Mouse (Mus musculus) embryo, embryonic 11 days (tissue): ENCODE measurements around the gene Slamf1.

Source experiments
- DNase-seq: peaks from one replicate; pipeline ENCODE4 v3.0.0-alpha.2; 2015

Slamf1 gene

GRCm38 (mm10) chr1:171766898-171767297 lies at the start of gene Slamf1:
Slamf1 (plus strand) TSS chr1:171767127.
- DNase-seq, result no peak

DNA sequence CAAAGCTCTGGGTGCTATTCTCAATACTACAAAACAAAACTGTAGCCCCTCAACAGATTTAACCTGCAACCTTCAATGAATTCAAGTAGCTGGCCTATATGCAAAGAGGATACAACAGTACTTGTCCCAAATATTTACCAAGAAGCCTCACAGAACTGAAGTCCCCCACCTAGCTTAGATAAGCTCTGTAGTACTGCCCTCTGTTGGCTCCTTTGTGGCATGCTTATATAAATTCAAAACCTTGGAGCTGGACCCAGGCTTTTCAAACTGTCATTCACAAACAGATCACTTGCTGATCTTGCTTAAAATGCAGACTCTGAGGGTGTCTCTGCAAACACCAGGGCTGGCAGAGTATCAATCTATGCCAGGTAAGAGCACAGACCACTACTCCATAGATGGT lies 35.7 kb upstream of the Slamf1 start:
- DNase-seq, result no peak

GRCm38 (mm10) chr1:171734898-171735297 lies 32.0 kb upstream of the Slamf1 start:
- no peak for DNase-seq

DNA sequence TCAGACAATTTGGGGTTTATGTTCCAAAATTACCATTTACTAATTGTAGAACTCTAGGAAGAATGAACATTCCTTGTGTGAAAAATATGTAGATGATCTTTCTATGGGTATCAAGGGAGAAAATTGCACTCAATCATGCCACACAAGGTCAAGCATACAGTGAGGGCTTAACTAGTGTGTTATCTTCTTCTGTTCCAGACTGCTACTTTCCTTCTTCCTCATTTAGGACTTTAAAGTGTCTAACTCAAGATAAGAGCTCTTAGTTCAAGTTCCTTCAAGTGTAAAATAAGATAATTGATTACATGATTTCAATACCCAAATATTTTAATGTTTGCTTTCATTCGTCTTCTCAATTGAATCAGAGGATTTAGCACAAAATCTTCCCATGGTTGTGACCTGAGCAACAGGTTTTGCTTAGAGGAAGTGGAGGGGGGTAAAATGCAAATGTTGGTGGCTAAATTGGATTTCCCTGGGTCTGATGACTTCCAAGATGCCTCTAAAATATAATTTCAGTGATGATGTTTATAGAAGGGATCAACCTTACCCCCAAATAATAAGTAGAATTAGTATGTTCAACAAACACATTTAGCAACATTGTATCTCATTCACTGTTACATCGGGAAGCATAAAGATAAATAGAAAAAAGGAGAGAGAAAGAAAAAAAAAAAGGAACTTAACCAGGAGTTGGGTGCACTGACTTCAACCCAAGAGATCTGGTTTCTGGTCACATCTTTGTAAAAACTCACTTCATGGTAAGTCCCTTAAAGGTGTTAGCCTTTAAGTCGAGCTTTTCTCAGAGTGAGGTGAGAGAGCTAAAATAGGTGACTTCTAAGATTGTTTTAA lies 18.6 kb upstream of the Slamf1 start:
- no peak for DNase-seq

- no peak for DNase-seq
Observed at GRCm38 (mm10) chr1:171761853-171762448, 5.0 kb upstream of the Slamf1 start.

GRCm38 (mm10) chr1:171770996-171771395 lies 4.1 kb downstream of the Slamf1 start:
- DNase-seq, result no peak

- DNase-seq, result no peak
Observed at GRCm38 (mm10) chr1:171772121-171772735, 5.3 kb downstream of the Slamf1 start.

DNA sequence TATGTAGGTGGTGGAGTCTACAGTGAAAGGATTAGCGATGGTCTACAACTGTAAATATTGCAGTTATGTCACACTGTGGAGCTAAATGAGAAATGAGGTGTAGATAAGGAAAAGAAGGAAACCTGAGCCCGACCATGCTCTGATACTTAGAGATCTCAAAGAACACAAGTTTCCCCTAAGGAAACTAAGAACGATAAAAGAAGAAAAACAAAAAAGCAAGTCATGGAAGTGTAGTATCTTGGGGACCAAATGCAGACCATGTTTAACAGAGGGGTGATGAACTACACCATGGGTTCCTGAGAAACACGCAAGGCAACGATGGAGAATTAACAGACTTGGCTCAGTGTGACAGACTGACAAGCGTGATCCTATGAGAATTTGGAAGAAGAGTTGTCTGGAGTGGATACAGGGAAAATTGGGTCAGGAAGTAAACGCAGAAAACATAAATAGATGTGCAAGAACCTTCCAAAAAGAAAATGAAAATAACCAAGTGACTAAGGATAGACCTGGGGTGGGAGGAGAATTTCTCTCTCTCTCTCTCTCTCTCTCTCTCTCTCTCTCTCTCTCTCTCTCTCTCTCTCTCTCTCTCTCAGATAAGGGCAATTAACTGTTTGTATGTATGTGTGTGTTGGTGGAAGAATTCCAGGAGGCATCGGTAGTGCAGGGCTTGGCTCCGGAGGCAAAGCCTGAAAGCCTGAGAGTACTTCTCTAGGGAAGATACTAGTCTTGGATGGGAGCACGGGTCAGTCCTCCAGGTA lies 6.5 kb downstream of the Slamf1 start:
- DNase-seq, result no peak

GRCm38 (mm10) chr1:171774266-171774665 lies 7.3 kb downstream of the Slamf1 start:
- no peak for DNase-seq

GRCm38 (mm10) chr1:171774678-171775077 lies 7.8 kb downstream of the Slamf1 start:
- no peak for DNase-seq

DNA sequence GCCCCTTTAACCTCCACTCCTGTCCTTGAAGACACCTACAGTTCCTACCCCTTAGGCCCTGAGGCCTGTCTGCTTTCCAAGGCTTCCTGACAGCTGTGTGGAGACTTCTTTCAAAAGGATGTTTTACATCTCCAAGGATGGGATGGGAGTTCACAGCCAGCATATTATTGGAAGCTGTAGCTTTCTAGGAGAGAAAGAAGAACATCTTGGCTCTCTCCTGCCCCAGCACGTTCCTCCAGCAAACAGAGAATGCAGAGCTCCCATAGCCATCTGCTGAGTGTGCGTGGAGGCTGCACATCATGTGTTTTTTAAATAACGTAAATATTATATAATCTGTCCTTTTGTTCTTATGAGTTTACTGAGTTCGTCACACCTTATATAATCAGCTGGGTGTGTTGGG lies 8.9 kb downstream of the Slamf1 start:
- DNase-seq, result no peak

GRCm38 (mm10) chr1:171777026-171777425 lies 10.1 kb downstream of the Slamf1 start:
- no peak for DNase-seq

DNA sequence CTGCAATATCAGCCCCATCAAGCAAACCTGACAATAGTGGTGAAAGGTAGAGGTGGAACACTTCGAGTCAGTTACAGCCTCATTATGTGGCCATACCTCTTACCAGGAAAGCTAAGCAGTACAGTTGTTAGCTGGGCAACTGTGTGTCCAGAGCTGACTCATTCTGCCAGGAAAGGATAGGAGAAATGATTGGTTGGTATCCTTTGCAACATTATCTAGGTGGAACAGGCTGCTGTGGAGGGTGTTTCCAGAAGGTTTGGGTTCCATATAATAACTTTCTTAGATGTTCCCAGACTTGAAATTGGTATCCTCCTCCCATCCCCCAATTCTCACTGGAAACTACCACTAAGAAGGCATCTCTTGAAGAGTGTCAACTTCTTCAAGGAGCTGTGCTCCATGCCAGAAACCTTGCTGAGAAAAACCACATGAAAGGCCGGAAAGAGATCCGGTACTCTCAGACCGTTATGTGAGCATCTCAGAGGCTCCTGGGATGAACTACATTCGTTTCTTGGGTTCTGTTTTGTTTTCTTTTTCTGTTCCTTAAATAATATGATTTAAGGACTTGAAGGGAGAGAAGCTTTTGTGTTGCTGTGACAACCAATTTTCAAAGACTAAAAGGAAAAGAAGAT lies 15.5 kb downstream of the Slamf1 start:
- no peak for DNase-seq

DNA sequence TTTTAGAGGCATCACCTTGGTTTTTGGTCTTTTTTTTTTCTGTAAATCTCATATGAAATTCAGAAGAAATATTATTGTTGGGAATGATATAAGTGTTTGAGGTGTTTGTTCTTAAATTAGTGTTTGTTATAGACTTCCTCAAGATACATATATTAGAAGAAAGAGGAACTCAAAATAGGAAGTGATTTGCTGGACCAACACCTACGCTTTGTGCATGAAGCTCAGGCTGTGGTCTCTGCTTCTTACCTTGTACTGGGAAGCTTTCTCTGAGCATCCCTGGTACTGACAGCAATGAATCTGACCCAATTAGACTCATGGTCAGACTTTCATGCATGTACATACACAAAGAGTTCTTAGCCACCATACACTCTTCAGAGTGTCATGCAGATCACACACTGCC lies 18.9 kb downstream of the Slamf1 start:
- DNase-seq, result no peak

- DNase-seq, result no peak
Observed at GRCm38 (mm10) chr1:171787281-171788015, 20.5 kb downstream of the Slamf1 start.

DNA sequence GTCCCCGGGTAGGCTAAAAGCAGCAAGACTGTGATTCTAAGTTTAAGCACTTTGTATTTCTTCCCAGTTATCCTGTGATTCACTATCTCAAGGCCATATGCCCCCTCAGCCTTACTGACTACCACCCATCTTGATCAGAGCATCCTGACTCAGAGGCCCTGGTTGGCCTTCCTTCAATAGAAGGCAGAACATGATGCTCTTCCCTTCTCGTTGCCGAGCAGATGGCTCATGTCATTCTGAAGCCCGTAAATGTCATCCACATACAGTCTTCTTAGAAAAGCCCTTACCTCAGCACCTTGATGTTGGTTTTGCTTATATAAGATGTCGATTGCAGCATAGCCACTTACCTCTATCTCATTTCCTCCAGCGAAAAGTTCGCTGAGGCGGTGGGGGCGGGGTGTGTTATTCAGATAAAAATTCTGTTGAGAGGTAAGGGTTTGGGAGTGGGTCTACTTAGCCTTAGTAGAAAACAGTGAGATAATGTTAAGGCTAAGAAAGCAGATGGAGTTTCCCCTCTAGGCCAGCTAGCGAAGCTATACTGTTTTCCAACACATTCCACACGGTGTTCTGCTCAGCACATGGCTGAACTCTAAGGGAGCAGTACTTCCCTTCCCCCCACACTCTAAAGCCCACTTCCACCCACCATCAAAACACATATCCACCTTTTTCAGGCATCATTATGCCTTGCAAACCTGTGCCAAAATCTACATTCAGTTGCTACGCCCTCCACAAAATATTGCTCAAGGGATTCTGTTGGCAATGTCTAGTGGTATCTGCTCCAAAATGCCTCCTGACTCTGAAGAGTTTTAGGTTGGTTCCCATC lies 21.7 kb downstream of the Slamf1 start:
- DNase-seq, result no peak

- no peak for DNase-seq
Observed at GRCm38 (mm10) chr1:171789407-171789806, 22.5 kb downstream of the Slamf1 start.

- DNase-seq, result no peak
Observed at GRCm38 (mm10) chr1:171791491-171791890, 24.6 kb downstream of the Slamf1 start.

GRCm38 (mm10) chr1:171796185-171796584 lies 29.3 kb downstream of the Slamf1 start:
- DNase-seq, result no peak

DNA sequence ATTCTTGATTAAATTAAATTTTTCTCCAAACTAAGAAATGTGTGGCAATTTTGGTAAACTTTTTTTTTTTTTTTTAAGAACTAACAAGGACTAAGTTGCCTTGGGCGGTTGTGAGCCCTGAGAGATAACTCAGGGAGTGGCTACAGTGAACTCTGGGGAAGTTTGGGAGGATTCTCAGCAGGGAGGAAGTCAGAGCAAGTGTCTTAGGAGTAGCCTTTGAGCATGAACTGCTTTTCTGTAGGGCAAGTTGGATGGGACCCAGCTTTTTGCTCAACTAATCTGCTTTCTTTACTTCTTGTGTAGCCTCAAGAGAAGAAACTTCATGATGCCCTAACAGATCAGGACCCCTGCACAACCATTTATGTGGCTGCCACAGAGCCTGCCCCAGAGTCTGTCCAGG lies 30.9 kb downstream of the Slamf1 start:
- DNase-seq, result no peak

- DNase-seq, result no peak
Observed at GRCm38 (mm10) chr1:171799648-171800047, 32.7 kb downstream of the Slamf1 start.
